Mouse (Mus musculus): Measurements from ENCODE around the gene Csf3r.

Csf3r gene

DNA sequence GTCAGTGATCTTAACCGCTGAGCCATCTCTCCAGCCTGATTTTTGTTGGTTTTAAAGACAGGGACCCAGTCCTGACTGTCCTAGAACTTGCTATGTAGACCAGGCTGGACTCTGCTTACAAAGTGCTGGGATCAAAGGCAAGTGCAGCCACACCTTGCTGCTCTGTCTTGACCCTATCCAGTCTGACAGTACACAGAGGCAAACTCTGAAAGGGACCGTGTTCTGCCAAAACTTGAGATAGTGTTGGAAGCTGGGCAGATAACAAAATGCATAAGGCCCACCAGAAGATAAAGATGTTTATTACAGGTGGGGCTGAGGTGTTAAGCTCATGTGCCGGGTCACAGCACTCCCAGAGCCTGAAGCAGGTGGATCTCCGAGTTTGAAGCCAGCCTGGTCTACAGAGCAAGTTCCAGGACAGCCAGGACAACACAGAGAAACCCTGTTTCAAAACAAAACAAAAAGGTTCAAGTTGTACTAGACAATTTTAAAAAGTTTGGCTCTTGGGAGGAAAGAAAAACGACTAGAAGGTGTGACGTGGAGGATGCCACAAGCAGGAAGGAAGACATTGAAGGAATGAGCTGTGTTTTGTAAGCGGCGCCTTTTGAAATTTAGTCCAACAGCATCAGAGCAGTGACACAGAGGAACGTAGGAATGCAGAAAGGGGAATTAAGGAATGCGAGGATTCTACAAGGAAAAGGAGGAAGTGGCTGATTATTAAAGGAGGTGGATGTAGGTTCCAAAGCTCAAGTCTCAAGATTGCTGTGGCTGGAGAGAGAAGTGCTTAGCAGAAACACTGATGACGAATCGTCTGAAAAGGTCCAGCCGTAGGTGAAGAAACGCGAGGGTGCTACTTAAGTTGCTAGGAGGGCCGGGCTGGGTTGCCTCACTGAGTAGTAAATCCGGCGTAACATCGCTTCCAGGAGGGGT lies 33.1 kb downstream of the Csf3r start:
- no peak for DNase-seq

DNA sequence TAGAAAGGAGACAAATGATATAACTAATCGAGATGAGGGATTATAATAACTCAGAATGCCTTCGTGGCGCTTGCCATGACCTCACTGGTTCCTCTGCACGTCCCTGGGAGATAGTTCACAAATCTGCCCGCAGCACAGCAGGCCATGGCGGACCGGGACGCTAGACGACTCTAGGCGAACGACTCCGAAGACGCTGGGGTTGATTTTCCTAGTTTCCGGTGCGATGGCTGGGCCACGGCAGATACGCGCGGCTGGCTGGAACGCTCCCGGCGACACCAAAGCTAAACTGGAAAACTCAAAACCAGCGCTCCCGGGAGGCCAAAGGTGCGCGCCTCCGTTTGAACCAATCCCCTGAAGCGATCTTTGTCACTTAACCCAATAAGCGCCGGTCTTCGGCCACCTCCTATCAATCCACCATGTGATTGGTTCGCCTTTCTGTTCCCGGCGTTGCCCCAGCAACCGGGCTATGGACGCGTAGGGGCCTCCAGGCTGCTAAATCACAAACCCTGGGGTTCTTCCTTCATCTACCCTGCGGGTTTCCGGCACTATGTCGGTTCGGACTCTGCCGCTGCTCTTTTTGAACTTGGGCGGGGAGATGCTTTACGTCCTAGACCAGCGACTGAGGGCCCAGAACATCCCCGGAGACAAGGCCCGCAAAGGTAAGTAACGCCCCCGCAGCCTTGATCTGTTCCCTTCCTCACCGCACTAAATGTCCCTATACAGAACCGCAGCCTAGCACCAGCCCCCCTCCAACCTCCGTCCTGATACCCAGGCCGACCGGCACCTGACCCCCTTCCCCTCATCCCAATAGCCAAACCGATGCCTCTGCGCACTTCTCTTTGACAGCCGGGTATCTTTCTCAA lies 34.0 kb downstream of the Csf3r start, which contains the start of gene Oscp1:
TSS of gene Oscp1 (plus strand) at position 432 of the 863 bp plus-strand sequence.
- peak; percentile 89 for DNase-seq

DNA sequence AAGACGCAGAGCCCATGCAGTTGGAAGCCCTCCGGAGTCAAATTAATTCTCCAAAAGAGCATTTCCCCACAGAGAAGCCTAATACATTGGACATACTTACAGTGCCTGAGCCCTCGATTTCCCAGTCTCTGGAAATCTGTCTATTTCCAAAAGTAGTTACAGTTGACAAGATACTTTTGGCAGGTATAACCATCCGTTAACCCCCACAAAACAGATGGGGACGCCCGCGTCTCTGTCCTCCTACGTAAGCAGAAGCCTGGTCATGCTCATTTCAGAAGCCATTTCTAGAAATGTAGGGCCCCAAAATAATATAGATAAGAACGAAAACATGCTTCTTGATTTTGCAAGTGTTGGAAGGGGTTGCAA lies 34.6 kb downstream of the Csf3r start:
- no peak for DNase-seq

DNA sequence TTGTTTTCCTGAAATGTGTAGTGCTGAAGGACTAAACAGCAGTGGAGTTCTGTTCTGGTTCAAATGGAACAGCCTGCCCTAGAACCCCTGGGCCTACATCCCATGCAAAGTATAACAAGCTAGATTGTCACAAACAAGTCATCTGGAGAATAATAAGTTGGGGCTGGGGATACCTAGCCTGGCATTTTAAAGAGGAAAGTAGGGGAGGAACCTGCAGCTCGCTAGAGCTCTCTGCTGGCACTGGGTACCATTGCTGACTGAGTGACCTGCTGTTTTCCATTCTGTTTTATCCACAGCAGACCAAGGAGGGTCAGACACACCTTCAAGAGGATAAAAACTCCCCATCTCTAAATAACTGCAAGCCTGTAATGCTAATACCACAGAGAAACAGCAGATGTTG lies 38.5 kb downstream of the Csf3r start:
- no peak for DNase-seq

DNA sequence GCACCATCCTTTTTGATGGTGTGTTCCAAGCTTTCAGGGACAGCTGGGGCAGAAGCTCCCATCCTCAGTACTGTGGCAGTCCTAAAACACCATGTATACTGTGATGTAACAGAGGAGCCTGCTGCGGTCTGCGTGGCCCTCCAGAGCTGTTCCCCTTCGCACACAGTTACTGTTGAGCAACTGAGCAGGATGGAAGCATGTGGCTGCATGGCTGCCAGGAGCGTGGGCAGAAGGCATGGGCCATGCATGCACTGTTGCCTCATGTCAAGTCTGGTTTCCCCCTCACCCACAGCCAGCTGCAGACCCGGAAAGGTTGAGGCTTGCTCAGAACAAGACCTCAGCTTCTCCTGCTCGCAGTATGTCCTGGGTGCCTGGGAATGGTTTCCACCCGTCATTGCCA lies 40.9 kb downstream of the Csf3r start:
- DNase-seq = no peak

DNA sequence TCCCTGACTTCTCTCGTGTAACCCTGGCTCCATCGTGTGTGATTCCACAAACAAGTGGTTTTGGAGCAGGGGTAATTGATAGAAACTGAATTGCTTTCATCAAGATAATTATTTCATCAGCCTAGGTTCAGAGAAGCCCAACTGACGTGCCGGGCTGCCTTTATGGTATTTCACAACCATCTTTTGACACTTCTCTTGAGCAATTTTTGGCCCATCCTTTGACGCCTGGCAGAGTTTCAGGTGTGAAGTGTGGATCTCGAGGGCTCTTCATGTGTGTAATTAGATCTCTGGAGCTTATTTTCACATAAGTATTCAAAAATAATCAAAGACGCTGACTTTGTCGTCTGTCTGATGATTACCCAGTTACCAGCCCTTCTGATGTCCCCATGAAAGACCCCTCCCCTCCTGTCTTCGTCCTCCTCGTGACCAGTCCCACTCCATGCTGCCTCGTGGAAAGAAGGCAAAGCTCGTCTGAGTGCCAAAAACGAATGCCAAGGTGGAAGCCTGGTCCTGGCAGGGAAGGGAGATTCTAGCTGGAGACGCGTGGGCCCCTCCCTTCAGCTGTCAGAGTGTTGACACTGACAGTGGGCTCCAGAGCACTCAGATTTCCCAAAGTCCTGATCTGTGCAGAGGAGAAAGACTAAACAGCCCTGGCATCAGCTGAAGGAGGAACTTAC lies 43.2 kb downstream of the Csf3r start:
- no peak for DNase-seq

DNA sequence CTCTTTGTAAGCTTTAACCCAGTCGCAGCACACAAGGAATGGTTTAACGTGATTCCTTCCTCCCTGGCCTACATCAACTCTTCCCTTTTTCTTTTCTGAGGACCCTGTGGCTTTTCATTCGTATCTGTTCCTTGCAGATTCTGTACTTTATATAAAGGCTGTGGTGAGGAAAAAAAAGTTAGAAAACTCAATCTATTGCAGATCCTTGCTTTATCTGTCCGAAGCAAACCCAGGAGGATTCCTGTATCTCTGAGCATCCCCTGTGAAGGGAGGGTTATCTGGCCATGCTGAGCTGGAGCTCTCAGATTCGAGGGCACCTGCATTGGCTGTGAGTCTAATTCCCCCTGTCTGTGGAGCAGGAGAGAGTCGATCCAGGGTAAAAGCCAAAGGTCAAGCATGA lies 44.5 kb downstream of the Csf3r start:
- DNase-seq = no peak

DNA sequence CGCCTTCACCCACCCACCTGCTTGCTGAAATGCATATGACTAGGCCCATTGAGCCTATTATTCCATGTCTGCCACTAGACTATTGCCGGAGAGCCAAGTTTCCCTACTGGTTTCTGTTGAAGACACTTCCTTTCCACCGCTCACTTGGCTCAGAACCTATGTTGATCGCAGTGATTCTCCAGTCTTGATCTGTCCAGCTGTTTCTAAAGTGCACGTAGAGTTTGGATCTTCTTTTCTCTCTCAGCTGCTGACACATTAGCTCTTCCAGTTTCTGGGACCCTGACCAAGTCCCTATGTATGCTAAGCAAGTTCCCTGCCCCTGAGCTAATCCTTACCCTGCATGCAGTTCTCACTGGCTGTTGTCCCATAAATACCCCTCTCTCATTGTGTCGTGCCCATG lies 53.5 kb downstream of the Csf3r start:
- no peak for DNase-seq

DNA sequence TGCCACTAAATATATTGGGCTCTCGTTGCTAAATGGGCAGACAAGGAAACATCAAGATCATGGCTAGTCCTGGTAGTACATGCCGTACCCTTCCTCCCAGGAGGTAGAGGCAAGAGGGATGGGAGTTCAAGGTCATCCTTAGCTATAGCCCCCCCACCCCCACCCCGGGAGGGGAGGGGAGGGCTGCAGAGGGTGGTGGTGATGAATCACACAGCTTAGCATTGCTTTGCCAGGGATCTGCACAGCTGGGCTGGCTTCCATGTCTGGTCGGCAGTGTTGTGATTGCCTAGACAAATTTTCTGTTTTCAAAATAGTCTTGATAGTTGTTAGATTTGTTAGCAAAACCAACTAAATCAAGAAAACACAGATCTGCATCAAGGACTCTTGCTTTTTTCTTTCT lies 54.9 kb downstream of the Csf3r start:
- no peak for DNase-seq

DNA sequence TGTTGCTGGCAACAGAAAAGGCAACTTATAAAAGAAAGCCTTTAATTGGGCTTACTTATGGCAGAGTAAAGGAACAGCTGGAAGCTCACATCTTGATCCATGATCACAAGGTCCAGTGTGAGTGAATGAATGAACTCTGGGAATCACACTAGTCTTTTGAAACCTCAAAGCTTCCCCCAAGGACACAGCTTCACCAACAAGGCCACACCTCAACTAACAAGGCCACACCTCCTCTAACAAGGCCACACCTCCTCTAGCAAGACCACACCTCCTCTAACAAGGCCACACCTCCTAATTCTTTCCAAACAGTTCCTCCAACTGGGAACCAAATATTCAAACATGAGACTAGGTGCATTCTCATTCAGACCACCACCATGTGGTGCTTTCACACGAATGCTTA lies 57.3 kb downstream of the Csf3r start:
- no peak for DNase-seq

DNA sequence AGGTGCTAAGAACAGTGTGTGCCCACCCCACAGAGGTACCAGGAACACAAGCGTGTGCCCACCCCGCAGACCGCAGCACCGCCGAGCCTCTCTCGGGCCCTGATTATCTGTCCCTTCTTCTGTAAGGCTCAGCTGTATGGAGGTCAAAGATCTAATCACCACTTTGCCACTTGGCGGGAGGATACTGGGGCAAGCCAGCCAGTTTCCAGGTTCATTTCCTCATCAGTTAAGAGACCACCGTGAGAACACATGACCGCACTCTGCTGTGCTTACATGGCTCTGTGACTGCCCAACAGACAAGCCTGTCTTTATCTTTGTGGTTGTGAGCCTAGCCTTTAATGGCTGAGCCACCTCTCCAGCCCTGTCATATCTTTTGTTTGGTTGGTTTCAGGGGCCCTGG lies 58.7 kb downstream of the Csf3r start:
- no peak for DNase-seq

DNA sequence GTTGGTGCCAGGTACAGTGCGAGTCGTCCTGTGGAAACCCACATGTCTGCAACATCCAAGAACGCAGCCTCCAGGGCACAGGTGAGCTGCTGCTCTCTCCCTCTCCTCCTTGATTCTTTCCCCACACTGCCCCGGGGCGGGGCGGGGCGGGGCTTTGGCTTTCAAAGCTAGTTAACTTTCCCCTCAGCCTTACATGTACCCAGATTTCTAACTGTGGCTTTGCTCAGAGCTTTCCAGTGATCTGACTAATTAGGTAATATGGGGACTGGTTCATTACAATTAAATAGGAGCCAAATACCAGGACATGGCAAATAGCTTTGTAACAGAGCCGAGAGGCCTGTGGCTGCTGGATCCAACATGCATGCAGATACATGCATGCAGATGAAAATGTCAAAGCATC lies 60.0 kb downstream of the Csf3r start:
- no peak for DNase-seq

DNA sequence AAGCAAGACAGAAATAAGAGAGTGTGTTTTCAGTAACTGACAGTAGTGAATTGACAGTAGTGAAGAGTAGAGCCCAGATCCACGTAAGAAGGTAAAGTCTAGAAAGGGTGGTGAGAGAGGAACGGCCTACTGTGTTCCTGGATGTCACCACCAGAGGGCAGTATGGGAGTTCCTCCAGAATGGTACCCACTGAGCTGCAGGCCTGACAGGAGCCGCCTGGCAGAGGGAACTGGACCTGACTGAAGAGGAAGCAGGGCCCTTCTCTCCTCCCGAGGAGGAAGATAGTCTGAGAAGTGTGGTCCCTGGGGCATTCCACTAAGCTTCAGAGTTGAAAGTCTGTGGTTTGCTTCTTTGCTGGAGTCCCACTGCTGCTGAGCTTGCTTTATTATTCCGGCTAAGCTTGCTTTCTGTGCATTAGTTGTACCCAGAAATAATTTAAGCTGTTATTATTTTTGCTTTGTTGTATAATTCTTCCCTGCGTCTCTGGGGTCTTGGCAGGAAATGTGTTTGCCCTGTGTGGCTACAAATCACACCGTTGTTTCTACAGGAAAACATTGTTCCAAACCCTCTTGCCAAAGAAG lies 61.7 kb downstream of the Csf3r start:
- peak; percentile 87 for DNase-seq

DNA sequence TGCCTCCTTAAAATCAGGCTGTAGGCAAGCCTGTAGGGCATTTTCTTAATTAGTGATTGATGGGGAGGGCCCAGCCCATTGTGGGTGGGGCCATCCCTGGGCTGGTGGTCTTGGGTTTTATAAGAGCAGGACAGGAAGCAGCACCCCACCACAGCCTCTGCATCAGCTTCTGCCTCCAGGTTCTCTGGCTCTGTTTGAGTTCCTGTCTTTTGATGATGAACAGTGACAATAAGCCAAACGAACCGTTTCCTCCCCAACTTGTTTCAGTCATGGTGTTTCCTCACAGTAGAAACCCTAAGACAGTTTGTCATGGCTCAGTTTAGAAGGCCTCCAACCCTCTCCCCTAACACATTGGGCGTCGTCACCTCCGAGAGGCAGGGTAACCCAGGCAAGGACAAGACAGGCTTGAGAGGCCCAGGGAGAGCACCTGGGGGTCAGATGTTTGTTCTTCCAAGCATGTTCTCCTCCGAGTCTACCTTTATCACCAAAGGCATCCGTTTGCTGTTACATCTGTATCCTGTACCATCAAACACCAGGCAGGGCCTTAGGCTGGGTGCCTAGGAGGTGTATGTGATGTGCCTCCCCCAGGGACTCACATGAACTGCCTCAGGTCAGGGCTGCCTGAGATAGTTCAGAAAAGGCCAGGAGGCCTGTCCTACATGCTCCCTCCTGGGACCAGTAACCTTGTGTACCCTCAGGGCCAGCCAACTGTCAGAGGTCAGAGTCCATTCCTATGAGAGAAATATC lies 65.9 kb downstream of the Csf3r start:
- DNase-seq = no peak

DNA sequence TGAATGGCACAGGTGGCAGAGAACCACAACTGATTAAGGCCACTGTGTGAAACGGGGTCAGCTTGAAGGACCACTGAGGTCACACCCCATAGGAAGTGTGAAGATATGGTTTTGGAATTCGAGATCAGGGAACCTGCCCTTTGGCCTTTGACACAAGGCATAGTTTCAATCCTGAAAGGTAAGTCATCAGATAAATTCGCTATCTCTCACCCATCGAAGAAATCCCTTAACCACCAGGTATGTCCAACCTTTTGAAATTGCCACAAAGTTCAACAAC lies 66.4 kb downstream of the Csf3r start:
- DNase-seq = no peak

DNA sequence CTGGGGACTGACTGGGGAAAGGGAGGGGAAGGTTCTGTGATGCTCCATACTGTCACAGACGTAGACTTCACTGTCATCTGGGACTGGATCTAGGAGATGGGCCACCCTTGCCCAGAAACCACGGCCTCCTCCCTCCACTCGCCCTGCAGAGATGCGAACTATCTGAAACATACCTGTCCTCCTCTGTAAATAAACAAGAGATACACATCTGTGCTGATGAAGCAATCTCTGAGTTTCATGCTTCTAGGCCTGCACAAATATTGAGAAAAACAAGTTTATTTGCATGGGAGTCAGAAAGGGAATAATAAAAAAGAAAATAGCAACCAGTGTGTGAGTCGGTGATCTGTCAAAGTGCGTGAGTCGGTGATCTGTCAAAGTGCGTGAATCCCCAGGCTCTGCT lies 67.5 kb downstream of the Csf3r start:
- no peak for DNase-seq

All from cerebellum, adult 11-12 months (tissue).